Mouse (Mus musculus): ENCODE measurements around the gene Tm9sf1. TPM values are rescaled to one million over a fixed set of nuclear protein-coding genes. Genes with fewer than 3 reads are reported as not detected.

Tm9sf1 gene
- total RNA-seq, 2 experiments from 2014 or later, result 83.2 to 98.1 TPM

DNA sequence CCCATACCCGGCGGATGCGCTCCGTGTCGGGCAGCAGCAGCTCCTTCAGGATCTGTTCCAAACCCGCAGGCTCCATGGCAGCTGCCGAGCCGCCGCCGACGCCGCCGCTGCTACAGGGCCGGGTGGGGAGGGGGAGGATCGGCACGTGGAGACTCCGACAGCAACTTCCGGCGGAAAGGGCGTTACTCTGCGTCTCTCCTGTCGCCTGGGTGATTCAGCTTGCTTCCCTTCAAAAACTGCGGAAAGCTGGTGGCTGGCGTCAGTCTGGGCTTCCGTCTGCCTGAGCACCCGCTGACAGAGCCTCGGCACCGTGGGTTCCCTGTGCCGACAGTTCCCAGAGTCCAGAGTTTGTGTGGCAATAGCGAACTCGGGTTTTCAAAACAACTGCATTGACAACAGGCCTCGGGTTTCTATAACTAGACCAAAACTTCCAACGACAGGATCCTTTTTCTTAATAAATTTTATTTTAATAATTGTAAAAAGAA is 8.0 kb downstream of the Tm9sf1 start, which contains the start of gene Ipo4:
TSS of gene Ipo4 (minus strand) at position 435 of the 485 bp plus-strand sequence.
- DNase-seq, result peak; percentile 93 to 94

DNA sequence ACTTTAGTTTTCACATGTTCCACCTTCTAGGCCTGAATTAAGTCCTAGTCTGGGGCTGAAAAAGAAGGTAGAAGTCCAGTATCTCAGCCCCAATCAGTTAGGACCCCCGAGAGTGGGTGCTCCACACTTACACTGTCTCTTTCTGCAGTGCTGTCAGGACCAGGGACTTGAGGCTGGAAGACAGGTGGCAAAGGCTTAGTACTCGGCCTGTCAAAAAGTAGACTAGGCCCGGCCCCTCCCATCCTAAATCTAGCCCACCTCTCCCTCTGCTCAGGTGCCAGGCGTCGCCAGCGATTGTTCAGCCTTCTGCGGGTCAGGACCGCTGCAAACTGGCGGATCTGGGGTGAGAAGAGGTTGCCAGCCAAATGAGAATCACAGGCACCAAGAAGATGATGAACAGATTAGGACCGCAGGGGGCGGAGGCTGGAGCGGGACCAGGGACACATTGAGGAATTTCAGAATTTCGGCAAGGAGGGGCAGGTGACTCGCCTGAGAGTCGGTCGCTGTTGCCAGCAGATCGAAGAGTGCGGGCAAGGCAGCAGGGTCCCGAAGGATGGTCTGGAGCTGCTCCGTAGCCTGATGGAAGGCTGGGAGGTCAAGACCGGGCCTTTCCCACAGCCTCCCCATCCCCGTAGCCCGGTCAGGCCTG is 8.6 kb downstream of the Tm9sf1 start:
- DNase-seq, result peak; percentile 59 to 60

DNA sequence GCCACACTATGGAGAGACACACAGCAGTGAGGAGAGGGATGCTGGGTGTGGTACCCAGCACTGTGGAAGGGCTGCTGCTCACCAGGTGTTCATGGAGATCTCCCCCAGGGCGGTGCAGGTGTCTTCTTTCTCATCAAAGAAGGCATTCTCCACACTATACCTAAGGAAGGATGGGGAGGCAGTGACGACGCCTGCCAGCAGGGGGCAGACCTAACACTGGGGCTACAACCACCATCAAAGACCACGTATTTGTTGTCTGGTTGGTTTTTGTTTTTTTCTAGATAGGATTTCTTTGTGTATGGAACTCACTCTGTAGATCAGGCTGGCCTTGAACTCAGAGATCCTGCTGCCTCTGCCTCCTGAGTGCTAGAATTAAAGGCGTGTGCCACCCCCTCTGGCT is 14.3 kb downstream of the Tm9sf1 start:
- peak; percentile 66 to 77 for DNase-seq

DNA sequence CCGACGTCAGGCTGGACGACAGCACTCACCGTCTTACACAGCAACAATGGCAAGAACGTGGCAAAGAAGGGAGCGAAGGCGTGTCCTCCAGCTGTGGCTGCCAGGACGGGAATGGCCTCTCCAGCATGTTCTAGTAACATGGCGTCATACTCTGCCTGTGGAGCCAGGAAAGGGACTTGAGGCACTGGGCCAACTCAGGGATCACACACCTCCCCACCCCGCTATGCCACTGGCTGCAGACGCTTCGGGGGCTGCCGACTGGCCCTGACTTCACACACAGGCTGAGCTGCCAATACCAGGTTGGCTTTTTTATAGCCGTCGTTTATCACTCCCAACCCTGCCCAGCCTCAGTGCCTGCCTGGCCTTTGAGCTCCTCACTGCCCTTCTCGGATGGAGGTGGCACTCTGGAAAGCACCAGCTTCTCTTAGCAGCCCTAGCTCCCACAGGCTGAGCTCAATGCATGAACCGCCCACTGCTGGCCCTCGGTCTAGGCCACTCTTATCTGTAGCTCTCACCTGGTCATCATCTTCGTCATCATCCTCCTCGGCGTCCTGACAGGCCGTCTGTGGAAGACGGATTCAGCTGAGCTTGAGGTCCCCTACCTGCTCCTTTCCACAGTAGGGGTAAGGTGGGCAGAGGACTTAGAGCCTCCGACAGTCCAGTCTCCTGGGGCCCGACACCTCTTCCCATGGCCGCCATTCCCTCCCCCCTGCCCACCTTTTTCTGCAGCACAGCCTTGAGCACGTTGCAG is 15.4 kb downstream of the Tm9sf1 start:
- DNase-seq, result no peak

DNA sequence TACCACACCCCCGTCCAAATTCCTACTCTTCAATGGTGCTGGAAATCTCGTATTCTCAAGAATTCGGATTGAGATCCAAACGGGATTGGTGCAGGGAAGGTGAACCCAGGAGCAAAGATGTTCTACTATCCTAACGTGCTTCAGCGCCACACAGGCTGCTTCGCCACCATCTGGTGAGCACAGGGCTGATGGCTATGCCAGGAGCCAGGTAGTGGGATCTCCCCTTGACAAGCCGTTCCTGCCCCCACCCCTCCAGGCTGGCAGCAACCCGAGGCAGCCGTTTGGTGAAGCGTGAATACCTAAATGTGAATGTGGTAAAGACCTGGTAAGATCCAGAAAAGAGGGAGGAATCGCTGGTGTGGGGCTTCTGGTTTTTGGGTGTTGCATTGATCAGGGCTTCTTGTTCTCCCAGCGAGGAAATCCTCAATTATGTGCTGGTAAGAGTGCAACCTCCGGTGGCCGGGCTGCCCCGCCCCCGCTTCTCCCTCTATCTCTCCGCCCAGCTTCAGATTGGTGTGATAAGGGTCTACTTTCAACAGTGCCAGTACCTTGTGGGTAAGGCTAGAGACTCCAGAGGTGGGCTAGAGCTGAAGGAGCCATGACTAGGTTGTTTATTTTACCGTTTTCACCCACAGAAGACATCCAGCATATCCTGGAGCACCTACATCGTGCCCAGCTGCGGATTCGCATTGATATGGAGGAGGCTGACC is 25.0 kb downstream of the Tm9sf1 start:
- no peak for DNase-seq

DNA sequence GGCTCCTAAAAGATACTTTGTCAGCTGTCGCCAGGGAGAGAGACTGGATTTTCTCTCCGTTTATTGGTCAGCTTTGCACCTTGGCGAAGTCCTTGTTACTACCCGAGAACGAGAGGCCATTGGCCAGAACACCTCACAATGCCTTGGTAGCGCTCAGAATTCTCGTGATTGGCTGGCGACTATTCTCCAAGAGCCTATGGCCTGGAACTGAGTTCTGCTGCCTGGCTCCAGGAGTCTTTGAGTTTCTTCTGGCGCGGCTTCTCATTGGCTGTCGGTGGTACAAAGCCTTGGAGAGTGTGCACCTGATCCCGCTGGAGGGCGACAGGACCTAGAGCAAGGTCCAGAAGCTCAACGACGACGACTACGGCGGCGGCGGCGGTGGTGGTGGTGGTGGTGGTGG is 25.8 kb downstream of the Tm9sf1 start, which contains the start of gene Rec8:
TSS of gene Rec8 (plus strand) at position 216 of the 400 bp plus-strand sequence.
- peak; percentile 46 to 60 for DNase-seq

DNA sequence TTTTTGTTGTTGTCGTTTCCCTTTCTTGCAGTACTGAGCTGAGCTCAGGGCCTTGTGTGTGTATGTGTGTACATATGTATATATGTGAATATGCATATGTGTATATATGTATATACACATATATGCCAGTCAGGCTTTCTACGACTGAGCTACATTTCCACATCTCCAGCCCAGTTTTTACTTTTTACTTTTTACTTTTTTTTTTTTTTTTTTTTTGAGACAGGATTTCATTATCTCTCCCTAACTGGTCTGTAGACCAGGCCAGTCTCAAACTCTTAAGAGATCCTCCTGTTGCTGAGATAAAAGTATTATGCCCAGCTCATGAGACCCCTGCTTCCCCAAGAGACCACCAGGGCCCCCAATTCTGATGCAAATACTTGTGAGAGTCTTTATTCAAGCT is 26.8 kb downstream of the Tm9sf1 start:
- DNase-seq, result no peak

DNA sequence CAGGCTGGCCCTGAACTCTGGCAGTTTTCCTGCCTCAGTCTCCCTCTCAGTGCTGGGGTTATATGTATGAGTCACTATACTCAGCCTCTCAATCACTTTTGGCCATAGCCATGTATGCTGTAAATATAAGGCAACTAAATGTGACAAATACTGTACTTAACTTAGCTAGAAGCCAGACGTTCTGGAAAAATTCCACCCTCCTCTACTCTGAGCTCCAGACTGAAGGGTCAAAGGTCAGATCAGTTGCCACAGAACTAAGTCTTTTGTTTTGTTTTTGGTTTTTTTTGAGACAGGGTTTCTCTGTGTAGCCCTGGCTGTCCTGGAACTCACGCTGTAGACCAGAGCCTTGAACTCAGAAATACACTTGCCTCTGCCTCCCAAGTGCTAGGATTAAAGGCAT is 27.7 kb downstream of the Tm9sf1 start:
- DNase-seq, result no peak

DNA sequence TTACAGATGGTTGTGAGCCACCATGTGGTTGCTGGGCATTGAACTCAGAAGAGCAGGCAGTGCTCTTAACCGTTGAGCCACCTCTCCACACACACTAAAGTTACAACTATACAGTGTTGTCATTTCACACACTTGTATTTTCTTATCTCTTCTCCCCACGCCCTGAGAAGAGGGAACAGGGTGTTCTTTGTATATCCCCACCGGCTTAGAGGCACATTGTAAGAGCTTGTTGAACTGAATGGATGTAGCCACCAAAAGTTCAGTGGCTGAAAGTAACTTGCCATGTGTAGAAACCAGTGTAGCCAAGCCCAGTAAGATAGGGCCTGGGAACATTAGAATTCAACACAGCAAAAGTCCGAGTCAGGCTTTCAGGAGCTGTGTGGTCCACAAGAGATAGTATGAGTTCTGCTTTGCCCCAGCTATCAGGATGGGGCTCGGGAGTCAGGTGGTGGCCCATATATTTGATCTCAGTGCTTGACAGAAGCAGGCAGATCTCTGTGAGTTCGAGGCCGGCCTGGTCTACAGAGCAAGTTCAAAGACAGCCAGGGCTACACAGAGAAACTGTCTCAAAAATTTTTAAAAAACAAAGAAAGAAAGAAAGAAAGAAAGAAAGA is 28.9 kb downstream of the Tm9sf1 start:
- DNase-seq, result no peak

DNA sequence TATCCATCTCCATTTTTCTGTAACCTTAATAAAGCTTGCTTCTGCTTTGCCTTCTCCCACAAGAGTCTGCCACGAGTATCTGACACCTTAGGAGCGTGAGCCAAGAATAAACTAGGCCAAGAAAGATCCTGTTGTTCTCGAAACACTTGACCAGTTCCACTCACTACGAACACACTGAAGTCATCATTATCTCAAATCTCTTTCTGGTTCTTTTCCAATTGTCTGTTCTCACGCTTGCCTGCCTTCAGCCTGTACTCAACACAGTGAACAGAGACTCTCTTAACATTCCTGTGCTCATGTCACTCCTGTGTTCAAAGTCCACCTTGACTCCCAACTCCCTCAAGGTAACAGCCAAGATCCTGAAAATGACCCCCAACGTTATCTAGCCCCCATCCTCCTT is 30.3 kb downstream of the Tm9sf1 start:
- DNase-seq, result no peak

DNA sequence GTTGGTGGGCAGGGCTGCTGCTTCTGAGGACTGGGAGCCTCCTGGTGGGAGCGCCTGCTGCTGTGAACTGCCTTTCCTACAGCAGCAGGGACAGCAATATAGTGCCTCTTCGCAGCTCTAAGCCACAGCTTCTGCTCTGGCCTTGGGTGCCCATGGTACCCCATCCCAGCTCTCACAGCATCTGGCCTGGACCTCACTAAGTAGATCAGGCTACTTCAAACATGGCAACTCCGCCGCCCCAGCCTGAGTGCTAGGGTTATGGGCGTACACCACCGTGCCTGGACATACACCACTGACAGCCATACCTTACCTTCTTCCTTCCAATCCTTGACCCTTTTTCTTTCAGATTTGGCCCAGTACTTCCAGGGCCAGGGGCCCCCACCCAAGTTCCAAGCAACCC is 35.3 kb downstream of the Tm9sf1 start:
- DNase-seq, result no peak

DNA sequence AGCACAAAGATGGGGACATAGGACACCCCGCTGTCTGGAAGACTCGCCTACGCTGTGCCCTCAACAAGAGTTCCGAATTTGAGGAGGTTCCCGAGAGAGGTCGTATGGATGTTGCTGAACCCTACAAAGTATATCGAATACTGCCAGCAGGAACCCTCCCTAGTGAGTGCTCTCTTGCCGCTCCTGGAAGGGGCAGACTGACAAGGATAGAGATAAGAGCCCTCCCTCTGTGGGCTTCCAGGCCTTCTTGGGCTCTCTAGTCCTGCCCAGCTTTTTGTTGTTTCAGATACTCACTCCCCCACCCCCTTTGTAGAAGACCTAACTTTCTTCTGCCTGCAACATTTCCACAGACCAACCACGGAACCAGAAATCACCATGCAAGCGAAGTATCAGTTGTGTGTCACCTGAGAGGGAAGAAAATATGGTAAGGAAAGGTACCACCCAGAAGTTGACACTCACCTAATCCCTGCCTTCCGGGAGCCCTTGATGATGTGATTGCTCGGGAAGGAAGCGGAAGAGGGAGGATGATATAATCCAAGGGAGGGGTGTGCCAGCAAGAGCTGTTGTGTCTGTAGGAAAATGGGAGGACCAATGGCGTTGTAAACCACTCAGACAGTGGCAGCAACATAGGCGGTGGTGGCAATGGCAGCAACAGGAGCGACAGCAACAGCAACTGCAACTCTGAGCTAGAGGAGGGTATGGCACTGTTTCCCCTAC is 37.7 kb downstream of the Tm9sf1 start:
- no peak for DNase-seq

DNA sequence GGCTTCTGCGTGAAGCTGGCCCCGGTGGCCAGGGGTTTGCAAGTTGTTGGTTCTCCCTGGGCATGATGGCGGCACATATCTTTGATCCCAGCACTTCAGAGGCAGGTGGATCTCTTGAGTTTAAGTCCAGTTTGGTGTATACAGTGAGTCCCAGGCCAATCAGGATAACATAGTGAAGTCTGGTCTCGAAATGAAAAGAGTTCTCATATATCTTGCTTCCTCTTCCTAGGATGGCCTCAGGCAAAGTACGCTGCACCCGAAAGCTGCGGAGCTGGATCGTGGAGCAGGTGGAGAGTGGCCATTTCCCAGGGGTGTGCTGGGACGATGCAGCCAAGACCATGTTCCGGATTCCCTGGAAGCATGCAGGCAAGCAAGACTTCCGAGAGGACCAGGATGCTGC is 38.8 kb downstream of the Tm9sf1 start:
- no peak for DNase-seq

DNA sequence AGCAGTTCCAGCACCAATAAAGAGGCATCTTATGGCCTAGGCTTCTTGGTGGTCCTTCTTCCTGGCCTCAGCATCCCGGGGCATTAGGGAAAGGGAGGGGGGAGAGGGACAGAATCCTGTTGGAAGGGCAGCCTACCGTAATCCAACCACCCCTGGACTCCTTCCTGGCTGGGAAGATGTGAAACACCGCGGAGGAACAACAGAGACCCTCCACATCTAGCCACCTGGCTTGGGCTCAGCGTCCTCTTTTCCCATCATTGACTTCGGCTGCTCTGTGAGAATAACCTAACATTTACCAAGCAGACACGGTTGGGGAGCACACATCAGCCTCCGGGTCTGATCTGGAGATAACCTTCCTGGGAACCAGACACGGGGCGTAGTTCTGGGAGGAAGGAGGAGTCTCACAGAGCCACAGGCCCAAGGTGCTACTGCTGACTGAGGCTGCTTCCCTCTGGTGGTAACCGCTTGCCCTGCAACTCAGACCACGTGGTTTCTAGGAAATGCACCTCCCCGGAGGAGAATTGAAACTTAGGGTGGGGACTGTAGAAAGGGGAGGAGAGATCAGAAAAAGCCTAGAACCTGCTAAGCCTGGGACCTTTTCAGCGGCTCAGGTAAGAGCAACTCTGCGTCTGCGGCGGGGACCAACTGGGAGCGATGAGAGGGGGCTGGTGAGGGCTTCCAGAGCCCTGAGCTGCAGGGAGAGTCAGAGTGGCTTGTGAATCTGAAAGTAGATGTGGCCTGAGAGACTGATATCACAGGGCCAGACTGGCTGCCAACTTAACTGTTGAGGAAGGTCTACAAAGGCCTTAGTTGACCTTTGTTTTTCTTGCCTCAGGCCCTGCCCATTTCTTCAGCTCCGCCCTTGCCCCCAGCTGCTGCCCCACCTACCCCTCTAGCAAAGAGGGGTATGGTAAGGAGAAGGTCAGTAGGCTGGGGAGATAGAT is 39.7 kb downstream of the Tm9sf1 start:
- peak; percentile 93 to 94 for DNase-seq

DNA sequence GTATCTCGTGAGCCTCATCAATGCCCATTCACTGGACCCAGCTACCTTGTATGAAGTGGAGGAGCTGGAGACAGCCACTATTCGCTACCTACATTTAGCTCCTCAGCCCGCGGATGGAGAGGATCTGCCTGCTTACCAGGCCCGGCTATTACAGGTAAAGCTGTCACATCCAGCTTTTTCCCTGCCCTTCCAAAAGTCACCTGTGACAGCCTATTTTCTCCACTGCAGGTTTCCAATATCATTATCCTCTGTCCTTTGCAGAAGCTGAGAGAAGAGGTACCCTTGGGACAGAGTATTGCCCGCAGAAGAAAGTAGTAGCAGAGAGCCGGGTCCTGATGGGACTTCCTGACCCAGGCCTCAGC is 40.4 kb downstream of the Tm9sf1 start, which contains the start of gene Irf9:
TSS of gene Irf9 (plus strand) at position 301 of the 362 bp plus-strand sequence.
- DNase-seq, result no peak

DNA sequence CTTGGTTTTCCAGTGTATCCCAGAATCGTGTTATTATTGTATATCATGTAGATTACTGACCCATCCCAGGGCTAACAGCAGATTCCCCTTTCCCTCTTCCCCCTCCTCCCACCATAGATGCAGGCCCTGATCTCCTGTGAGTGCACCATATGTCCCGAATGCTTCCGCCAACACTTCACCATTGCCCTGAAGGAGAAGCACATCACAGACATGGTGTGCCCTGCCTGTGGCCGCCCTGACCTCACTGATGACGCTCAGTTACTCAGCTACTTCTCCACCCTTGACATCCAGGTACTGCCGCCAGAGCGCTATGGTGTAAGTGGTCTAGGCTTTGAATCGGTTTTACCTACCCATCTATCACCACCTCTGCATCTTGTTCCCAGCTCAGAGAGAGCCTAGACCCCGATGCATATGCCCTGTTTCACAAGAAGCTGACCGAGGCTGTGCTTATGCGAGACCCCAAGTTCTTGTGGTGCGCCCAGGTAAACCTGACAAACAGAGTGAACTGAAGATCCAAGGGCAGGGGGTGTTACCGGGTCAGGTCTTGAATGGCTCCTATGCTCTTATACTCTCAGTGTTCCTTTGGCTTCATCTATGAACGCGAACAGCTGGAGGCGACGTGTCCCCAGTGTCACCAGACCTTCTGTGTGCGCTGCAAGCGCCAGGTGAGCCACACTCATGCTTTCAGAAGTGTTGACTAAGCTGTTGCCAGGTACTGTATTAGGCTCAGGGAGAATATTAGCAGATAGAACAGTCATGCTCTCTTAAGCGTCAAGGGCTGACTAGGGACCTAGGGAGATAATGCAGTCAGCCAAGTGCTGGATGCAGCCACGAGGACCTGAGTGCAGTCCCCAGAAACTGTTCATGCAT is 44.9 kb downstream of the Tm9sf1 start:
- DNase-seq, result no peak

DNA sequence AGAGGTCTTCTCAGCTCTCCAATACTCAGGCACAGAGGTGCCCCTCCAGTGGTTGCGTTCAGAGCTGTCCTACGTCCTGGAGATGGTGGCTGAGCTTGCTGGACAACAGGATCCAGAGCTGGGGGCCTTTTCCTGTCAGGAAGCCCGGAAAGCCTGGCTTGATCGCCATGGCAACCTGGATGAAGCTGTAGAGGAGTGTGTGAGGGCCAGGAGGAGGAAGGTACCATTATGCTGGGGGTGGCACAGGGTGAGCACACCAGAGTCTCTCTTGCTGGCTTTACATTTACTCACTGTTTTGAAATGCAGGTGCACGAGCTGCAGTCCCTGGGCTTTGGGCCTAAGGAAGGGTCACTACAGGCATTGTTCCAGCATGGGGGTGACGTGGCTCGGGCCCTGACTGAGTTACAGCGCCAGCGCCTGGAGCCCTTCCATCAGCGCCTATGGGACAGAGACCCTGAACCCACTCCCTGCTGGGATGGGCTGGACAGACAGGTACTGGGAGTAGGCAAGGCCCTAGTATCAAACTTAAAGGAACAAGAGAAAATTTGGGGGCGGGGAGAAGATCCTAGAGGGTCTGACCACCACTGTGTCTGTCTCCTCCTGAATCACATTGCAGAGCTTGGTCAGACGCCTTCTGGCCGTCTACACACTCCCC is 47.4 kb downstream of the Tm9sf1 start:
- DNase-seq, result no peak

DNA sequence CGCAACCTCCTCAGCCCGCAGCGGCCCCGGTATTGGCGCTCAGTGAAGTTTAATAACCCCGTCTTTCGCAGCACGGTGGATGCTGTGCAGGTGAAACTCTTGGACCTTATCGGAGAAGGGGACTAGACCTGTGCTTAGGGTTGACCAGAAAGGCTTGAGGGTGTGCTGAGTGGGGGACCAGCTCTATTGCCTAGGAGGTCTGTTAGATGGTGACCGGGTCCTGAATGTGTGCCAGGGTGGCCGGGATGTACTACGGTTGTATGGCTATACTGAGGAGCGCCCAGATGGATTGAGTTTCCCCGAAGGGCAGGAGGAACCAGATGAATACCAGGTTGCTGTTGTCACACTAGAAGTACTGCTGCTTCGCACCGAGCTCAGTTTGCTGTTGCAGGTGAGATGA is 51.4 kb downstream of the Tm9sf1 start:
- DNase-seq, result no peak

DNA sequence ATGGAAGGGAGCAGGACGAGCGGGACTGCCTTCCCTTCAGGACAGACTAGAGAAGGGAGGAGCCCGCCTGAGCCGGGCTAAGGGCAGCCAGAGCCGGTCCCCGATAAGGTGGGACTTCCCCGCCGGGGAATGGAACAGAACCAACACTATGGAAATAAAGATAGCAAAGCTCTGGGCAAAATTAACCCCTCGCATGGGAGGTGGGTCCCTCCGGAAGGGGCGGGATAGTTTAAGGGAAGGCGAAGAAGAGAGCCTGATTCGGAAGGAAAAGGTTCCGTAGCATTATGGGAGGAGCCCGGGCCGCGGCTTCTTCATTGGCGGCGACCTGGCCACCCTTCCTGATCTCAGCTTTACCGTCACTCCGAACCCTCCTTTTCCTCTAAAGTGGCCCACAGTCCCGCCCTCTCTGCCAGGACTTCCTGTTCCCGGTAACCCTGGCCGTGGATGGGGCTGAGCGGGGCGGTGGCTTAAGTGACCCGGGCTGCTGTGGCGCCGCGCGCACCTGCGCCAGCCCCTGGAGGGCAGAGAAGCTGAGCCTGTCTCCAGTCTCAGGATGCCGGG is 52.2 kb downstream of the Tm9sf1 start, which contains the start of gene Rnf31:
TSS of gene Rnf31 (plus strand) at position 378 of the 561 bp plus-strand sequence.
- peak; percentile 96 to 97 for DNase-seq

All from adrenal gland, postnatal 36 days (tissue).